Mouse (Mus musculus): ENCODE data around the gene Snf8.

Gene Snf8

DNA sequence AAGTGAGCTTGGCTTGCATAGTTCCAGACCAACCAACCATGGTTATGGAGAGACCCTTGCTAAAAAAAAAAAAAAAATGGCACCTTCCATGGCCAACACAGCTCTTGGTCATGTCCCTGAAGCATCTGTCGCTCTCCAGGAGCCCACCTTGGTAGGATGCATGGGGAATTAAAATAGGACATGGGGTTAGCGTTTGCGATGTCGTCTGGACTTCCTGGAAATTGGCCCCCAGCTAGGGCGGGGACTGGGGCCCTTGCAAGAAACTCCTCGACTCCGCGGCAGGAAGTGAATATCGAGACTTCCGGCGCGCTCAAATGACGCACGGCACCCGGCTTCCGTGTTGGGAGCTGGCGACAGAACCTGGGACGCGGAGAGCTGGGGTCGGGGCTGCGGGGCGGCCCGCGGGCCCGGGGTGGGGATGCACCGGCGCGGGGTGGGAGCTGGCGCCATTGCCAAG is at the start of gene Snf8:
Gene Snf8 (plus strand): TSS at position 290 of the 457 bp plus-strand sequence.
- peak; percentile 96 for DNase-seq

- DNase-seq, result no peak
Measured at GRCm38 (mm10) chr11:95987854-95988447, 46.7 kb upstream of the Snf8 start.

GRCm38 (mm10) chr11:95988533-95988932 is 46.2 kb upstream of the Snf8 start:
- DNase-seq, result no peak

DNA sequence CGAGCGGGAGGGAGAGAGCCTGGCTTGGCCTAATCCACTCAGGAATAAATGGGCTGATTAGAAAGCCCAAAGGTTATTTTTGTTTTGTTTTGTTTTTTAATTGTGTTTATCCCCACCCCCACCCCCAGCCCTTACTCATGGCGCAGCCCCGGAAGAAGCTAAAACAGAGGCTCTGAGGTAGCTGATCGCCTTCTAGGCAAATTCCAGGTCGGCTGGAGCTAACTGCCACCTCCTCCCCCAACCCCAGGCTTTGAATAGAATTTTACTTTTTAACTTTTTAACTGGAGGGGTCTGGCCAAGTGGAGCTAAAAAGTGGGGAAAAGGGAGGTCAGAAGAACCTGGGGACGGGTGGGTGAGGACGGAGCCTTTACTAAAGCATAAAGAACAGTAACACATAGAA is 44.8 kb upstream of the Snf8 start:
- no peak for DNase-seq

GRCm38 (mm10) chr11:95990431-95990830 is 44.3 kb upstream of the Snf8 start:
- no peak for DNase-seq

GRCm38 (mm10) chr11:95990886-95991708 is 43.6 kb upstream of the Snf8 start:
- no peak for DNase-seq

GRCm38 (mm10) chr11:95994151-95994550 is 40.5 kb upstream of the Snf8 start:
- DNase-seq, result no peak

DNA sequence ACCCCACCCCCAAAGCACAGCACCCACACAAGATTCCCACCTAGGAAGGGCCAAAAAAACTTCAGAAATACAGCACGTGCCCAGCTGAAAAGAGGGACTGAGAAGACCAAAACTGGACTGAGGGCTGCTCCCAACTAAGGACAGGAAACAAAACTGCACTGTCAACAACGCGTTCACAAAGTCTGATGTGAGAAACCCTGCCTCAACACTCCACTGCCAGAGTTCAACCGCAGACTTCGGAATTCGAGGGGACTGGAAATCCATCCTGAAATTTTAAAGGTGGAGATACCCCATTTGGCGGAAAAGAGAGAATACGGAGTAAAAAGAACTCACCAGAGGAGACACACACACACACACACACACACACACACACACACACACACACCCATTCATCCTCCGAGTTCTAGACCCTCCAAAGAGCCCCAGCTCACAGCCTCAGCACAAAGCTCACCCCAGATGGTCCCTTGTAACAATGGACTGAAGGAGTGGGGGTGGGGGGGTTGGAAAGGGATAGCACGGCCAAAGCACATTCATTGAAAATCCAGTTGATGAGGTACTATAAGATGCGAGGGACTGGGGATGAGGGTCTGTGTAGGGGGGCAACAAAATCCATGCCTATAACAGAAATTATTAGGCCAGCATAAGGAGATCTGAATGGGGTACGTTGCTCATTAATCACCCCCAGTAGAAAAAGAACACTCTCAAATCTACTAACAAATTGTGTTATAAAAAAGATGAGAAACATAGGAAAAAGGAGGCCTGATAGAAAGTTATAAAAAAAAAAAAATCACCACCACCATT is 31.4 kb upstream of the Snf8 start:
- no peak for DNase-seq

DNA sequence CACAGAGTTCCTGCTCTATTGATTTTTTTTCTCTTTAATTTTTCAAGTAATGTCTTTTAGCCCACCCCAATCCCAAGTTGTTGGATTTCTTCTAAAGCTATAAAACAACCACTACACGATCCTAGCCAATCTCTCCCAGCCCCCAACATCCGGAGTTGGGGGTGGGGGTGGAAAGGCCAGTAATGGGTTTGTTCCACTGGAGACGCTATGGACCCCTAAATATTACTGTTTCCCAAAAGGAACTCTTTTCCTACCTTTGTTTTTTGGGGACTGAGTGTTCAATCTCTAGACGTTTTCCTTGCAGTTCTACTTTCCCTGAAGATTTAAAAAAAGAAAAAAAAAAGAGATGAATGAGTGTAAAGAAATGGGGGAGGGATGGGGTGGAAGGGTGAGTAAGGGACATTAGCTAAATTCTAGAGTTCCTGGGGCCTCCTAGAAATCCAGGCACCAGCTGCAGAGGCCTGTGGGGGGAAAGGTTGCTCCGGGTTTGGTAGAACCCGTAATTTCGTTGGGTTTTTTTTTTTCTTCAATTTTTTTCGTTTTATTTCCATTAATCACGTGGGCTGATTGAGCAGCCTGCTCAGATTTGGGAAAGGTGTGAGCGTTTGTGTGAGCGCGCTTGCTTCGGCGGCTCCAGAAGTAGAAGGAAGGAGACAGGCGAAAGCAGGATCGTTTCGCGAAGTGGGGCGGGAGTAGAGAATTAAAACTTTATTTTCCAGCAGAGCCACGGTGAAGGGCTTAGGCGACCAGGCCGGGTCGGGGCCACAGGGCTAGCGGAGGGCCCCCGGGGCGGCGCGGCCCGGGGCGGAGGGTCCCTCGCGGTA is 30.5 kb upstream of the Snf8 start:
- DNase-seq, result no peak

GRCm38 (mm10) chr11:96004793-96005402 is 29.8 kb upstream of the Snf8 start:
- peak; percentile 12 for DNase-seq

- DNase-seq, result peak; percentile 17
Measured at GRCm38 (mm10) chr11:96005403-96006271, 29.0 kb upstream of the Snf8 start, which contains the start of gene Igf2bp1. Igf2bp1 (minus strand) TSS chr11:96005940.

- DNase-seq, result no peak
Measured at GRCm38 (mm10) chr11:96006367-96006851, 28.3 kb upstream of the Snf8 start.

DNA sequence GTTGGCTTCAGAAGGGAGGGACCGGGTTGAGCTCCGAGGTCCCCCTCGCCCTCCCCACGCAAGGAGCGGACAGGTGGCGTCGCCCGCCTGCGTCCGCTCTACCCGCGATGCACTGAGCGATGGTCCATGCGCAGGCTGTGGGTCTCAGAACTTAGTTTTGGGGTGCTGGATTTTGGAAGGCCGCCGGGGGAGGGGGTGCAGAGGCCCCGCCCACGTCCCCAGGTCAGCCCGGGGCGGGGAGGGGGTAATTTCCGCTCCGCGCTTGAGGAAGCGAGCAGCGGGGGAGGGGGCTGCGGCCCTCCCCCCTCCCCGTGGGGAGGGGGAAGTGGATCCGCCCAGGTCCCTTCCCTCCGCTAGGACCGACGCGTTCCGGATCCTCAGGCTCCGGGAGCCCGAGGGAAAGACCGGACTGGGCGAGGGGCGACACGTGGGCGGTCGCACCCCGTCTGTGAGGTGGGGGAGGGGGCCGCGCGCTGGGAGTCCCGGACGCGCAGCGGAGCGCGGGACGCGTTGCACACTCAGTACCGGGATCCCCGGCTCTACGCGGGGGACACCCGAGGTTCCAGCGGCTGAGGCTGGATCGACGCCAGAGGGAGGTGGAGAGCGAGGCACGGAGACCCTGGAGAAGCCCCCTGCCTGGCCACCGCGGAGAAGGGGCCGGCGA is 27.7 kb upstream of the Snf8 start:
- DNase-seq, result peak; percentile 43

DNA sequence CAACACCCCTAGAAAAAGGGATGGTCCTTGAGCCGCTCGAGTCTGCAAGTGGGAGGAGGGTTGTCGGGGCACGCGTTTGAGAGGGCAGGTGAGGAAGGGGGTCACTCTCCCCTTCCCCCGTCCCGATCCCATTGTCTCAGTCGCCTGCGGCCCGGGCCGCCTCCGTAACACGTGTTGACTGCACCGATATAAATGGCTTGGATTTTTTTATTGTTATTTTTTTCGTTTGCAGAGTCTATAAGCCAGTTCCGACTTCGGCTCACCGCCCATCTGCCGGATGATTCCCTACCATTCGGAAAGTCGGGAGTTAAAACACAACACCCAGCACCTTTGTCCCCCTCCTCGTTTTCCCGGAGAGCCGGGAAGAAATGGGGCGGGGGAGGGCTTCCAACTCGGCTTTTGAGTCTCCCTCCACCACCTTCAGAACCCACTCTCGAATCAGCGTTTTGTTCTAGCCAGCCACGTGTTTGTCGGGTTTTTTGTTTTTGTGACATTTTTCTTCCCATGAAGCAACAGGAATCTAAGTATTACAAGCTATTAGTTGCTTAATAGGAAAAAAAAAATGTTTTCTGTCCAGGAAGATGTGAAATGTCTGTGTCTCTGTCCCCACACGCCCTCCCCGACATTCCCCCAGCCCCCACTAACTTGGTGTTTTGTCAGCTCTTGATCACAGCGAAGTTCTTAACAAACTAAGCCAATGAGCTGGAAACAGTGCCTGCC is 27.0 kb upstream of the Snf8 start:
- DNase-seq, result no peak

DNA sequence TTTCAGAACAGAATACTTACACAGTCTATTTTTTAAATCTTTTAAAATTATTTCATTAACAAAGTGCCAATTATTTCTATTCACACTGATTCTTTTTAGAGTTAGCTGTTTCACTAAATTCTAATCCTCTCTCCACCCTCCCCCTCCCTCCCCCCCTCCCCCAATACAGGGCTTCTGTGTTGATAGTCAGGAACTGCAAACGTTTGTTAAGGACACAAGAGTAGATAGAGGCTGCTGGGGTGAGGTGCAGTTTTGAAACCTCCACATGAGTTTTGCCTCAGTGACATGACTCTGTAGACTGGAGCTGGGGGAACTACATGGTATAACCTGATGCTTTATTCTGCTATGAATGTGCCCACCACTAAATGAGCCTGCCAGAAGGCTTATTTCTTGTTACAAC is 25.9 kb upstream of the Snf8 start:
- DNase-seq, result no peak

- DNase-seq, result no peak
Measured at GRCm38 (mm10) chr11:96011982-96012381, 22.7 kb upstream of the Snf8 start.

- DNase-seq, result no peak
Measured at GRCm38 (mm10) chr11:96015421-96015820, 19.3 kb upstream of the Snf8 start.

DNA sequence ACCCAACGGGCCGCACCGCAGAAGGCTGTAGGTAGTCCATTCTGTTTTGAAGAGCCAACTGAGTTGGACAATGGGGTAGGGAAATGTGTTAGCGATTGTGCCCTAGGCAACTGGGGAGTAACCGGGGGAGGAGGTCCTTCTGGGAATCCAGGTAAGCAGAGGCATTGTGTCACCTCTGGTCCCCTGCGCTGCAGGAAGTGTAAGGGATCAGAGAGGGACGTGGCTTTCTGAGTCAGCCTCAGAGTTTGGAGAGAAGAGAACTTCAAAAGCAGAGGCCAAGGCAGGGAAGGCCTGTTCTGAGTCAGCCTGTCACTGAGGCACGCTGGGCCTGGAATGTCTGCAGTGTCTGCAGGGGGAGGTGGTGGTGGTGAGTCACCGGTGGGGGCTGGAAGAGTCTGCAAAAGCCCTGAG is 16.7 kb upstream of the Snf8 start:
- no peak for DNase-seq

DNA sequence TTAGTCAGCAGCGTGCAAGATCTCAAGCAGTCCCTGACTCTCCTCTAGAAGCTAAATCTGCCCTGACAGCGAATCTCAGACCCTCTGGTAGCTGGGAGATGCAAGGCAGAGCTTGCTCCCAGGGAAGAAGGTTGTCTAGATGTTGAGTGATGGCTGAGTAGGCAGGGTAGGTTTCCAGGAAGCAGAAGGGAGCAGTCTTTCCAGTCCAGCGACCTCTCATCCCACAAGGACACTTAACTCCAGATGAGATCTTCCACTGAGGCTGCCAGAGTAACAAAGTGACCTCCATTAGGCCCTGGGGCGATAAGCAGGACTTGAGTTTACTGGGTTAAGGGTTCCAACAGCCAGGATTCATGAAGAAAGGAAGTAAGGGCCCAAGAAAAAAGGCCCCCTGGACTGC is 14.1 kb upstream of the Snf8 start:
- no peak for DNase-seq

DNA sequence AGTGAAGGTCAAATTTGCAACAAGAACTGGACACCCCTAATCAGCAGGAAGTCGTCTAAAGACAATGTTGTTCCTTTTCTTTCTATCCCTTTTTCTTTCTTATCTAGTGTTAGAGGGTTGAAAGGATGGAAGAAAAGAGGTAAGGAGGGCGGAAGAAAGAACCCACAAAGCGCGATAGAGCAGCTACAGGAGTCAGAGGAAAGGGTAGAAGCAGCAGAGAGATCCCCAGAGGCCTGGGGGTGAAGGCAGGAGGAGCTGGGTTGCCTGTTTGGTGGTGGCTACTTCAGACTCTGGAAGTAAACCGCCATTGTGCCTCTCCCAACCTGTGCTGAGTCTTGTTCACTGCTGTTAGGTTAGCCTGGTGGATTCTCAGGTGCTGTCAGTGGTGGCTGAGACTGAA is 6.6 kb upstream of the Snf8 start:
- no peak for DNase-seq

Measured in thymus, postnatal 14 days (tissue).